Mouse (Mus musculus): ENCODE measurements around the gene Cd37.
"Not testable (repeated sequence)": the region's sequence is repeated elsewhere in the genome, so short reads cannot be mapped to it uniquely, and the experiment has no call there.

Gene Cd37

GRCm38 (mm10) chr7:45238723-45239496 lies at the start of gene Cd37:
Gene Cd37 (minus strand): TSS chr7:45239115.
- peak; percentile 96 for DNase-seq (ENCODE audit: low read depth, low spot score)

DNA sequence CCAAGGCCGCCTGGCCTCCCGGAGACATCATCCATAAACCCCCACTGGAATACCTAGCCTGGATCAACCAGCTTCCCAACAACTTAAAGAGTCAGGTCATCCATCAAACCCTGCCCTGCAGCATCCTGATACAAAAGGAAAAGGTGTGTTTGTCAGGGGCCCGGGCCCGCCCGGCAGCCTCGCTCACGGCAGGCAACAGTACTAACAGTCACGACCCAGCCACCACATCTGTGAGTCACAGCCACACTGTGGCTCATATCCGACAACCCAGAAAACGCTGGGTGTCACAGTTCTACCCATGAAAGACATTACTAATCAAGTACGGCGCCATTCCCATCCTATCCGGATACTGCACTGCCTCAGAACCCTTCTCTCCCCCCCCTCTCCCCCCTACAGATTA lies 47.6 kb upstream of the Cd37 start:
- DNase-seq (ENCODE audit: low read depth, low spot score) = no peak

- DNase-seq (ENCODE audit: low read depth, low spot score) = peak; percentile 81
Measured at GRCm38 (mm10) chr7:45277136-45277760, 38.3 kb upstream of the Cd37 start, which contains the start of gene Slc6a21. Gene Slc6a21 (plus strand): TSS chr7:45277513.

DNA sequence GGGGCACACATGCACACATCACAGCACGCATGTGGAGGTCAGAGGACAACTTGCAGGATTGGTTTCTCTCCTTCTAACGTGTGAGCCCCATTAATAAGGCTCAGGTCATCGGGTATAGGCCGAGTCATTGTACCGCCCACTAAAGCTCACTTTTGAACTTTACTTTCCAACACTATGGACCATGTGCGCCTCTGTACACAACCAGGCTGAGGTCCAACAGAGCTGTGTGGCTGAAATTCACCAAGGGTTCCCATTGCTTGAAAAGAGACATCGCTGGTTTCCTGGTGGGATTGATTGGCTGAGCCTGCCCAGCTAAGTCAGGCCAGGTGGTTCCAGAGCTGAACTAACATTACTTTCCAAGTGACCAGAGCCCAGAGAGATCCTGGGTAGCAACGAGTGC lies 34.8 kb upstream of the Cd37 start:
- no peak for DNase-seq (ENCODE audit: low read depth, low spot score)

- no peak for DNase-seq (ENCODE audit: low read depth, low spot score)
Measured at GRCm38 (mm10) chr7:45272786-45273412, 34.0 kb upstream of the Cd37 start.

DNA sequence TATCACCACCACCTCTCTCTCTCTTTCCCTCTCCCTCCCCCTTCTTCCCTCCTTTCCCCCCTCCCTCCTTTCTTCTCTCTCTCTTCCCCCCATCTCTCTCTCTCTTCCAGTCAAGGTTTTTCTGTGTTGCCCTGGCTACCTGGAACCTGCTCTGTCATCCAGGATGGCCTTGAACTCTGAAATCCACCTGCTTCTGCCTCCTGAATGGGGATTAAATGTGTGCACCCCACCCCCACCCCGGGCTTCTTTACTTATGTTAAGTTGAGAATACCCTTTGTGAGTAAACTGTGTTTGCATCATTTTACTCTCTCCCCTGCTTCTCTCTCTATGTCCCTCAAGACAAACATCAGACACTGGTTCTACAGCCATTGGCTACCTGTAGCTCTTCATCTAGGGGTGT lies 26.6 kb upstream of the Cd37 start:
- DNase-seq (ENCODE audit: low read depth, low spot score) = no peak

DNA sequence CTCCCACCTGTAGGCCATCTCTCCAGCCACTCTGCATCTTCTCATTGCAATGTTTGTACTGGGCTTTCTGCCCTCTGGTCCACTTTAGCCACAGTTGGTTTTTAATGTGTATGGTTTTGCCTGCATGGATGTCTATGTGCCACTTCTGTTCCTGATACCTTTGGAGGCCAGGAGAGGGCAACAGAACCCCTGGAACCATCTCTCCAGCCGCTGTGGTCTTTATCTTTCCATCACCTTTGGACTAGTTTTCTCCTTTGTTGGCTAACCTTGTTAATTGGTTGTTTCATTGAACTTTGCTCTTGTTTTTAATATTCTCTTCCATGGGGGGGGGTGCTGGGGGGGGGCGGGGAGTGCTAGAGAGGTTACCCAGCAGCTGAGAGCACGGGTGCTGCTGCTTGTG lies 25.4 kb upstream of the Cd37 start:
- DNase-seq (ENCODE audit: low read depth, low spot score) = no peak

- DNase-seq (ENCODE audit: low read depth, low spot score) = no peak
Measured at GRCm38 (mm10) chr7:45263006-45263607, 24.2 kb upstream of the Cd37 start.

DNA sequence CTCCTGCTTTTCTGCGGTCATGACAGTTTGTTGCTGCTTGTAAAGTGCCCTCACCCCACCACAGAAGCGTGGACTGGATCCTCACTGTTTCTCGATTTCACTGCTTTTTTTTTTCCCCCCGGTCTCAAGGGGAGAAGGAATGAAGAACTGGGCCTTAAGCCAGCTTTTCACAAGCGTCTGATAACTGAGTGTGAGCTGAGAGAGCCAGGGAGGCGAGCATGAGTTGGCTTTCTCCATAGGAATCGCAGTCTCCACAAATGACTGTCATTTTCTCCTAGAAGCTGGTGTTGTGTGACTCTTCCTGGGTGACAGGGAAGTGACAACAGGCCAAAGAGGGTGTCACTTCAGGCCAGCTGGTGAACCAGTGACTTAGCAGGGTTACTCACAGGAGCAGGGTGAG lies 23.4 kb upstream of the Cd37 start:
- DNase-seq (ENCODE audit: low read depth, low spot score) = no peak

- DNase-seq (ENCODE audit: low read depth, low spot score) = no peak
Measured at GRCm38 (mm10) chr7:45259281-45259680, 20.4 kb upstream of the Cd37 start.

DNA sequence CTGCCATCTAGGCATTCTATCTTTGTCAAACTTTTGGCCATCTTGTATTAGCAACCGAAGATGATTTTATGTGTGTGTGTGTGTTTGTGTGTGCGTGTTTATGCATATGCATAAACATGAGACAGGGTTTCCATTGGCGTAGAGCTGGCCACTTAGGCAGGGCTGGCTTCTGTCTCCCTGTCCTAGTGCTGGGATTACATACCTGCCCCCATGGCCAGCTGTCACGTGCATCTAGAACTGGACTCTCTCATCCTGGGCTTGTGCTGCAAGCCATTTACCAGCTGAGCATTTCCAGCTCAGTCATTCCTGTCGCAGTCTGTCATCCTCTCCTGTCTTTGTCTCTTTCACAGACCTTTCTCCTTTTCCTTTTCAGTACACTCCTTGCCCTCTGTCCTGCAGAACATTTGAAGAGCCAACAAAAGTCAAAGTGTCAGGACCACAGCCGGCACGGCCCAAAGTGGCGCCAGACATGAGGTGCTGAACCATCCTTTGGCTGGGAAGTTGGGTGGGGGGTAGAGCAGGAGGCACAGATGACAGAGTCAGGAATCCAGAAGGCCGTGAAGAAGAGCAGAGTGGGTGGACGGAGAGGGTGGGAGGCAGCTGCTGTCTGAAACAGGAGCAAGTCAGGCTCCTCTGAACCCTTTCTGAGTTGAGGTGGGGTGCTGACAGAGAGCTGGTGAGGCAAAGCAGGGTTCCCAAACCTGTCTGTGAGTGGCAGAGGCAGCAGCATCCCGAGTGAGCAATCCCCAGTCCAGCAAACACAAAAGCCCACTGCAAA lies 18.3 kb upstream of the Cd37 start:
- no peak for DNase-seq (ENCODE audit: low read depth, low spot score)

GRCm38 (mm10) chr7:45255822-45256221 lies 16.9 kb upstream of the Cd37 start:
- DNase-seq (ENCODE audit: low read depth, low spot score) = not testable (repeated sequence)

- no peak for DNase-seq (ENCODE audit: low read depth, low spot score)
Measured at GRCm38 (mm10) chr7:45253806-45254205, 14.9 kb upstream of the Cd37 start.

GRCm38 (mm10) chr7:45247666-45248065 lies 8.8 kb upstream of the Cd37 start:
- DNase-seq (ENCODE audit: low read depth, low spot score) = no peak

DNA sequence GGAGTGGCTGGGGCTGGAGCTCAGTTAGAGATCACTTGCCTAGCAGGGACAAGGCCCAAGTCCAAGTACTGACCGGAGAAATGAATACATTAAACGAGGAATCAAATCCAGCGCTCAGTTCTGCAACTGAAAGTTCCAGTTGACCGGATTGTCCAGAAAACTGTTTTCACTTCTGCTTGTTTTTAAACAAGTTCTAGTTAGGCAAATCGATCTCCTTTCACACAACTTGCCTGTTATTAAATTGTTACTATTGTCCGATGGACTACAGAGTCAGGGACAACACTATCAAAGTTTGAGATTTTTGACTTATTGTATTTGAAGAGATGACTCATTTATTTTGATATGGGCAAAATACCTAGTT lies 2.5 kb upstream of the Cd37 start:
- peak; percentile 82 for DNase-seq (ENCODE audit: low read depth, low spot score)

DNA sequence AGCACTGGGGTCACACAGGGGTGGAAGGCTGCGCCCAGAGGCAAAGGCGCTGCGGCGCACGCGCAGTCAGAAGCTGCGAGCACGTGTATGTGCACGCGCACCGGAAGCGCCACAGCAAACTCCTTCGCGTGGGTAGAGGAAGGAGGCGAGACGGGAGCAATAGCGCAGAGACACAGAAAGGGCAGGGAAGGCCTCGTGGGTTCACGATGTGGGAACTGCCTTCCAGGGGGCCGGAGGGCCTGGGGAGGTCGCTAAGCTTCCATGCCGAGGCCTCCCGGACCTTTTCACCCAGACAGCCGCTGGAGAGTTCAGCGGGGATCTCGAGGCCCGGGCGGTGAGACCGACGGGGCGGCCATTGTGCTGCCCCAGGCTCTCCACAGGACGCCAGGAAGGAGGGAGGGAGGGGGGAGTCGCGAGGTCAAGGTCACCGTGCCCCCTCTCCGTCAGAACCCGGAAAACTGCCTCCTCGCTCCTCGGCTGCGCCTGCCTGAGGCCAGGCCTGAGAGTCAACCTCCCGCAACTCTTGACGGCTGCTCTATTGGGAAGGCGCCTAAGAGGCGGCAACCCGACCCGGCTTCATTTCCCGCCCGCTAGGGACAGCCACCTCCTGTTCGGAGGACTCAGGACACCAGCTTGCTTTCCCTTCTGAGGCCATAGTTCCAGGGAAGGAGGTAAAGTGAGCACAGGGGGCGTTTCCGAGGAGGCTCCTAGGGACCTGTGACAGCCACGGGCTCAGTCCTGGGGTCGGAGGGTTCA lies 1.9 kb upstream of the Cd37 start, which contains the start of gene Slc6a16:
TSS of gene Slc6a16 (plus strand) at position 453 of the 756 bp plus-strand sequence.
- peak; percentile 87 for DNase-seq (ENCODE audit: low read depth, low spot score)

- no peak for DNase-seq (ENCODE audit: low read depth, low spot score)
Measured at GRCm38 (mm10) chr7:45240109-45240508, 1.2 kb upstream of the Cd37 start.

- peak; percentile 59 for DNase-seq (ENCODE audit: low read depth, low spot score)
Measured at GRCm38 (mm10) chr7:45237747-45238699, 892 bp downstream of the Cd37 start.

DNA sequence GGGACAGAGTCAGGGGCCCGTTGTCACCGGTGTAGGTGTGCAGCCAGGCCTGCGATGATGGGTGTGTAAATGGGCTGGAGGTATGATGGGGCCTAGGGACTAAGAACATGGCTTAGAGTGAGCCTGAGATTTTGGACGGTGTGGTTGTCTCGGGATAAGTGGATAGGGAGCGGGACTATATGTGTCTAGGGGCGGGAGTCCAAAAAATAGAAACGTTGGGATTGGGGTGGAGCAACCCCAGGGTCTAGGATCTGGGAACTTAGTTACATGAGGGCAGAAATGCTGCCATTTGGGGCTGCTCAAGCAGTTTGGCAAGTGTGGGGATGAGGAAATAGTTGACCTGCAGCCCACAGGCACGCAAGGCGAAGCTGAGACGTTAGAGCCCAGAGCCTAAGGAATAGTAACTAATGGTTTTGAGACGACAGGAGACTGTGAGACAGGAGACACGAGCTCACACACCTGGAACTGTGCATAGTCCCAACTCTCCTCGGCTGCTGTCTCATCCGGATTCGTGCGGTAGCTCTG lies 3.2 kb downstream of the Cd37 start:
- no peak for DNase-seq (ENCODE audit: low read depth, low spot score)
